Mouse (Mus musculus) midbrain, embryonic 12.5 days (tissue): ENCODE results near the gene Gm28635. TPM values are rescaled to one million over a fixed set of nuclear protein-coding genes. Genes with fewer than 3 reads are reported as not detected.

Source experiments
- ATAC-seq: fragments of 200-750 bp; cut with Nextera tagmentation; 2 replicates; pipeline ENCODE4 v1.8.0; 2017; ENCODE audit warnings: low read depth, moderate TSS enrichment, moderate library complexity; ENCODE audit not compliant: low FRiP score
- H3K27ac ChIP-seq: fragments of 300-500 bp; sonication (generic); replicated peaks from 2 replicates; pipeline ENCODE4 v1.5.1; 2016; ENCODE audit warnings: mild to moderate bottlenecking
- H3K27me3 ChIP-seq: fragments of 300-500 bp; sonication (generic); 2 replicates; pipeline ENCODE4 v1.6.1; 2016; ENCODE audit warnings: mild to moderate bottlenecking
- H3K36me3 ChIP-seq: fragments of 300-500 bp; sonication (generic); 2 replicates; pipeline ENCODE4 v1.6.1; 2016
- H3K4me1 ChIP-seq: fragments of 300-500 bp; sonication (generic); 2 replicates; pipeline ENCODE4 v1.6.1; 2016
- H3K4me2 ChIP-seq: fragments of 300-500 bp; sonication (generic); replicated peaks from 2 replicates; pipeline ENCODE4 v1.6.1; 2016; ENCODE audit warnings: mild to moderate bottlenecking, moderate library complexity
- H3K4me3 ChIP-seq: fragments of 300-500 bp; sonication (generic); 2 replicates; pipeline ENCODE4 v1.5.1; 2016; ENCODE audit warnings: mild to moderate bottlenecking
- H3K9ac ChIP-seq: fragments of 300-500 bp; sonication (generic); replicated peaks from 2 replicates; pipeline ENCODE4 v1.6.1; 2016; ENCODE audit warnings: mild to moderate bottlenecking, moderate library complexity
- H3K9me3 ChIP-seq: fragments of 300-500 bp; sonication (generic); 2 replicates; pipeline ENCODE4 v1.6.1; 2016; ENCODE audit warnings: mild to moderate bottlenecking
- WGBS: fragments of 180-500 bp; shearing (Covaris S2); methylation state at CpG from one replicate; pipeline ENCODE4 v1.1.7; 2016; 5-methylcytosine and 5-hydroxymethylcytosine counted together
- polyA plus RNA-seq: library from polyadenylated mRNA; unstranded; fragments of >200 nt; fragmentation: Nextera tagmentation; extraction: Ambion mirVana; gene quantifications from 2 replicates; pipeline ENCODE4 v1.2.1, GENCODE M21; 2016

Gene Gm28635
- polyA plus RNA-seq = not detected in 2 replicates

DNA sequence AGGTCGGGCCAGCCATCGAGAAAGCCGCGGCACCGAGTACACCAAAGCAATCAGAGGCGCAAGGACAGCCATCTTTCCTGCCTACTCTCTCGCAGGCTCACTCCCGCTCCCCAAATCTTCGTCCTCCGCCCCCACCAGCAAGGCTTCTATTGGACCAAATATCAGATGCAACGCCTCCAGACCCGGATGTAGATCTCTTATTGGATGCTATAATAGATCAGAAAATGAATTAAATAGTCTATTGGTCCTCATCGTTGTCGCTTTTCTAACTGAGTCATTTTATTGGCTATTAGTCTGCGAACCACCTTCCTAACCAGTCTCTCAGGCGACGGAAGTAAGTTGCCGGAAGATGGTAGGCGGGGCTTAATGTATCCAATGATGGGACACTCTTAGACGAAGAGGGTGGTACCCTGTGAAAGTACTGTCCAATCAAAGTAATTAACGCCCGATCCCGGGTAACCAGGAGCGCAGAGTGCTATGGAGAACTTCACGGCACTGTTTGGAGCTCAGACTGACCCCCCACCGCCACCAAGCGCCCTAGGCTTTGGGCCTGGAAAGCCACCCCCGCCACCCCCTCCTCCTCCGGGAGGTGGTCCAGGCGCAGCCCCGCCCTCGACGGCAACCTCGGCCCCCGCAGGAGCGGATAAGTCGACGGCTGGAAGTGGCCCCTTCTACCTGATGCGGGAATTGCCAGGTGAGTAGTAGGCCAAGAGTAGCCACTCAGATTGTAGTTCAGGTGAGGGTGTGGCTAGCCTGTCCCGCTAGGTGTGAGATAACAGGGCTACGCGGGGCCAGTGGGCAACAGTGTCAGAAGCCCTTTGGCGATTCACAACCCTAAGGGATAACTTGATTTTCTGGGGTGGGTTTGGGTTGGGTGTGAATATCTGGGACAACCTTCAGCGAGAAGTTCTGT is at the start of gene Gm28635, which contains the start of gene Med19:
TSS of gene Gm28635 (minus strand) at position 74 of the 913 bp plus-strand sequence.
TSS of gene Med19 (plus strand) at position 435 of the 913 bp plus-strand sequence.
- H3K4me3 ChIP-seq = peak within 1 kb of the TSS; percentile 98
- H3K27ac ChIP-seq = peak within 1 kb of the TSS; percentile 61
- ATAC-seq = peak; percentile 100
- H3K36me3 ChIP-seq = peaks cover 31% of the 10 kb centered on the region
- no peaks in the 10 kb centered on the region for H3K27me3 ChIP-seq
- H3K4me1 ChIP-seq = peaks cover 17% of the 10 kb centered on the region
- WGBS = under 1% methylated on average over 44 of the region's 44 CpGs
- peak within 1 kb of the TSS; percentile 87 for H3K4me2 ChIP-seq
- H3K9me3 ChIP-seq = no peaks in the 10 kb centered on the region
- peak within 1 kb of the TSS; percentile 86 for H3K9ac ChIP-seq

DNA sequence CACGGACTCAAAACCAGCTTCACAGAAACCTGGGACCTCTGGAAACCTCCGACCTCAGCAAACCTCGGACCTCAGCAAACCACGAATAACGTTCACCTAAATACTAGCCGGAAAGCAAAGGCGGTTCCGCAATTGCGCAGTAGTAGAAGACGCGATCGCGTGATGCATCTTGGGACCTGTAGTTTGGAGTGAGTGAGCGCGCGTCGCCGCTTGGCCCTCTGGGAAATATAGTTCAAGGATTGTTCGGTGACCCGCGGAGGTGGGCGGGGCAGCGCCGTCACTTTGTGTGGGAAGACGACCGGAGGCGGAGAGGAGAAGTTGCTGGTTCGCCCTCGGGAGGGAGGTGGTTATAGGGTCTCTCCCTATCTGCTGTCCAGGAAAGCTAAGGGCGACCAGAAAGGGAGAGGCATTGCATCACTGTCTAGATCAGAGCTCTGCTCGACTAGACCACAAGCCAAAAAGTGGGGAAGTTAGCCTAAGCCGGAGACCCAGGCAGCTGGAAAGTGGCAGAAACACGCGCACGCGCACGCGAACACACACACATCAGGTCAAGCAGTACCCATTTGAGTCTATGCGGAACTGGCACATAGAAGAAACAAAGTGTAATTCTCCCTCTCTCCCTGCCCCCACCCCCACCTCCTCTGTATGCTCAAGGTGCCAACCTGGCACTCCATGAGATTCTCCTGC is 49.5 kb upstream of the Gm28635 start, which contains the start of gene Clp1:
TSS of gene Clp1 (minus strand) at position 179 of the 687 bp plus-strand sequence.
- H3K36me3 ChIP-seq = peaks cover 17% of the 10 kb centered on the region

DNA sequence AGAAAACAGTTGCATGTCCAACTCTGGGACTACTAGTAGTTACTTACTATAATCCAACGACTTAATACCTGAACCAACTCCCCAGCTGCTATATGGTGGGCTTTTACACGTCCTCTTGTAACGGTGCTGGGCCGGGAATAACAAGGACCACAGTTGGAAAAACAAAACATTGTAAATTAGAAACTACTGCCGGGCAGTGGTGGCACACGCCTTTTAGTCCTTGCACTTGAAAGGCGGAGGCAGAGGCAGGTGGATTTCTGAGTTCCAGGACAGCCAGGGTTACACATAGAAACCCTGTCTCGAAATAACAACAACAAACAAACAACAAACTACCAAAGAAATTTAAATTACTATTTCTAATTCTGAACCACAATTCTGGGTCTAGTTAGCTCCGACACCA is 48.9 kb upstream of the Gm28635 start:
- peaks cover 20% of the 10 kb centered on the region for H3K36me3 ChIP-seq
- peak overlapping the region; percentile 94 for H3K4me2 ChIP-seq
- H3K9ac ChIP-seq = peak overlapping the region; percentile 76
- H3K27me3 ChIP-seq = no peaks in the 10 kb centered on the region
- 0 out of 2 replicates have a peak overlapping the region, but pooled peaks have one; percentile 83 for H3K27ac ChIP-seq
- 2% methylated on average over 9 of the region's 9 CpGs for WGBS
- H3K4me3 ChIP-seq = peak overlapping the region; percentile 66
- H3K4me1 ChIP-seq = peaks cover 17% of the 10 kb centered on the region
- H3K9me3 ChIP-seq = no peaks in the 10 kb centered on the region
- peak; percentile 13 for ATAC-seq

More for the DNA sequence above, 49.5 kb upstream of the Gm28635 start, which contains the start of gene Clp1:
- peak within 1 kb of the TSS; percentile 83 for H3K27ac ChIP-seq
- peak; percentile 96 for ATAC-seq
- H3K27me3 ChIP-seq = no peaks in the 10 kb centered on the region
- no peaks in the 10 kb centered on the region for H3K9me3 ChIP-seq
- peak within 1 kb of the TSS; percentile 66 for H3K4me3 ChIP-seq
- H3K4me2 ChIP-seq = peak within 1 kb of the TSS; percentile 94
- peak within 1 kb of the TSS; percentile 76 for H3K9ac ChIP-seq
- H3K4me1 ChIP-seq = peaks cover 17% of the 10 kb centered on the region
- under 1% methylated on average over 39 of the region's 39 CpGs for WGBS

DNA sequence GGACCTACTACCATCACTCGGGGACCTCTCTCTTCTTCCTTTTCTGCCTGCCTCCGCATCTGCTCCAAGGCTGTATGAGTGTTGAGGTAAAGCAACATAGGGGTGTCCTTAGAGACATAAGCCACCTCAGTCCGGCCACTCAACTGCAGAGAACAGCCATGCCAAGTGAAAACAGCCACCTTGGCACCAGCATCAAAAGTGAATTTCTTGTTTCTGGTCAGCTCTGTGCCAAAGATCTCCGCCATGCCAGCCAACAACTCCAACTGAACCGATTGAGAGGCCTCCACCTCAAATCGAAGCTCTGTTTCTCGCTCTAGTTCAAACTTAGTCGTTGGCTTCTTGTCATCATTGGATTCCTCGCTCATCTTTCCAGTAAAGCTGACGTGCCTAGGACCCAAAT is 47.9 kb upstream of the Gm28635 start:
- Histone ChIP-seq H3K4me1 (peaks cover 17% of the 10 kb centered on the region), H3K9ac (no peak overlapping the region; the same call in 1 of the 2 replicates), H3K27ac (no peak overlapping the region), H3K4me2 (peak overlapping the region; percentile 94), H3K9me3 (no peaks in the 10 kb centered on the region), H3K27me3 (no peaks in the 10 kb centered on the region), H3K36me3 (peaks cover 27% of the 10 kb centered on the region), H3K4me3 (peak overlapping the region; percentile 66)
- no peak for ATAC-seq
- 94% methylated on average over 10 of the region's 10 CpGs for WGBS

DNA sequence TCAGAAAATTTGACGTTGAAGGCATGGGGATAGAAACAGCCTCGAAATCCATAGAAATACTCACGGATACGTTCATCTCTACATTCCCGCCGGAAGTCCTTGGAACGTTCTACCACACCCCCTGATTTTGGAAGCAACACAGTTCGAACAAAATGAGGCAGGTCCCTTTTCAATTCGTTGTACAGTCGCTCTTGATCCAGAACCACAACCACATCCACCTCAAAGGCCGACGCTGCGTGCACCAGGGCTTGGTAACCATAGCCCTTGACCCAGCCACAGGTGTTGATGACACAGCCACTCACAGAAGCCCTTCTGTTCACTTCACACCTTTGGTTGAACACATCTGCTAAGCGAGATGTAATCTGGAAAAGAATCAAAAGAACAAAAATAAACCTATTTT is 46.0 kb upstream of the Gm28635 start:
- WGBS = 97% methylated on average over 14 of the region's 14 CpGs
- H3K9ac ChIP-seq = no peak overlapping the region

DNA sequence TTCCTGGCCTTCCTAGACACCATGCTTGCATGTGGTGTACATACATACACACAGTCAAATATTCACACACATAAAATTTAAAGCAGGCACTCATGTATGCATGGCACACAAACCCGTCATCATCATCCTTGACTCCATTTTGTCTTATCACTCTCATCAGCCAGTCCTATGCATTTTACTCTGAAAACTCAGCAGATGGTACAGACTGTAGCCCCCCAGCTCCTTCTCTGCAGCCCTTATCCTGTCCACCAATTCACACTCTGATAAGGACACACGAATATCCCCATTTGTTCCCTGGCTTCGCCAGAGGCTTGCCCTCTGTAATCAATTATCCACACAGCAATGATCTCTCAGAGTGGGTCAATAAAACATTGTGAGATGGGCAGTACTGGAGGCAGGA is 43.3 kb upstream of the Gm28635 start:
- Histone ChIP-seq H3K4me1 (peaks cover 13% of the 10 kb centered on the region), H3K9ac (no peak overlapping the region), H3K4me3 (no peak overlapping the region), H3K27ac (no peak overlapping the region), H3K4me2 (no peak overlapping the region), H3K27me3 (no peaks in the 10 kb centered on the region), H3K9me3 (no peaks in the 10 kb centered on the region), H3K36me3 (peaks cover 27% of the 10 kb centered on the region)
- 89% methylated on average over 3 of the region's 3 CpGs for WGBS
- ATAC-seq = no peak

More for the DNA sequence above, 46.0 kb upstream of the Gm28635 start:
- Histone ChIP-seq H3K27me3 (no peaks in the 10 kb centered on the region), H3K36me3 (peaks cover 27% of the 10 kb centered on the region), H3K27ac (no peak overlapping the region), H3K4me3 (no peak overlapping the region), H3K4me2 (no peak overlapping the region), H3K9me3 (no peaks in the 10 kb centered on the region), H3K4me1 (peaks cover 17% of the 10 kb centered on the region)
- no peak for ATAC-seq

DNA sequence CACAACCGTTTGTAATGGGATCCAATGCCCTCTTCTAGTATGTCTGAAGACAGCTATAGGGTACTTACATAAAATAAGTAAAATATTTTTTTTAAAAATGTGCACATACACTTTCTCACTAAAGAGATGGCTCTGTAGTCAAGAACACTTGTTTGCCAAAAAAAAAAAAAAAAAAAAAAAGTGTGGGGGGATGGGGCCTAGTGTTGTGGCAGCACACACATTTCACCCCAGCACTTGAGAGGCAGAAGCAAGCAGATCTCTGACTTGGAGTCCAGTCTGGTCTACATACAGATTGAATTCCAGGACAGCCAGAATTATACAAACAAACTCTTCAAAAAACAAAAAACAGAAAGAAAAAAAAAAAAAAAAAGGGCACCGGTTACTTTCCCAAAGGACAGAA is 42.9 kb upstream of the Gm28635 start:
- Histone ChIP-seq H3K9me3 (no peaks in the 10 kb centered on the region), H3K4me3 (no peak overlapping the region), H3K36me3 (peaks cover 27% of the 10 kb centered on the region), H3K4me2 (no peak overlapping the region), H3K4me1 (peaks cover 8% of the 10 kb centered on the region; the same call in 1 of the 2 replicates), H3K27me3 (no peaks in the 10 kb centered on the region), H3K9ac (no peak overlapping the region), H3K27ac (no peak overlapping the region)
- ATAC-seq = no peak
- 88% methylated on average over 2 of the region's 2 CpGs for WGBS

DNA sequence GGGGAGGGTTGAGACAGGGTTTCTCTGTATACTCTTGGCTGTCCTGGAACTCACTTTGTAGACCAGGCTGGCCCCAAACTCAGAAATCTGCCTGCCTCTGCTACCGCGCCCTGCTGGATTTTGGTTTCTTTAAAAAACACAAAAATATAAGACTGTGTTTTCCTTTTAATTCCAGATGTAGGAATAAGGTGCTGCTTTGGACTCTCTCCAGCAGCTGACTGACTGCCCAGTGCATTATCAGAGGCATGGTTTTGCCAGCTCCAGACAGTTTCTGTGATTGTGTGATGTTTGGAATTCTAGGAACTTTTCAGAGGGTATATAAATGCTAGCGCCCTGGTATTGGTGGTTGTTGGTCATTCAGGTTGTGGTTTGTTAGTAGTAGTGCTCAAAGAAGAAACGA is 39.5 kb upstream of the Gm28635 start:
- 96% methylated on average over 4 of the region's 4 CpGs for WGBS

DNA sequence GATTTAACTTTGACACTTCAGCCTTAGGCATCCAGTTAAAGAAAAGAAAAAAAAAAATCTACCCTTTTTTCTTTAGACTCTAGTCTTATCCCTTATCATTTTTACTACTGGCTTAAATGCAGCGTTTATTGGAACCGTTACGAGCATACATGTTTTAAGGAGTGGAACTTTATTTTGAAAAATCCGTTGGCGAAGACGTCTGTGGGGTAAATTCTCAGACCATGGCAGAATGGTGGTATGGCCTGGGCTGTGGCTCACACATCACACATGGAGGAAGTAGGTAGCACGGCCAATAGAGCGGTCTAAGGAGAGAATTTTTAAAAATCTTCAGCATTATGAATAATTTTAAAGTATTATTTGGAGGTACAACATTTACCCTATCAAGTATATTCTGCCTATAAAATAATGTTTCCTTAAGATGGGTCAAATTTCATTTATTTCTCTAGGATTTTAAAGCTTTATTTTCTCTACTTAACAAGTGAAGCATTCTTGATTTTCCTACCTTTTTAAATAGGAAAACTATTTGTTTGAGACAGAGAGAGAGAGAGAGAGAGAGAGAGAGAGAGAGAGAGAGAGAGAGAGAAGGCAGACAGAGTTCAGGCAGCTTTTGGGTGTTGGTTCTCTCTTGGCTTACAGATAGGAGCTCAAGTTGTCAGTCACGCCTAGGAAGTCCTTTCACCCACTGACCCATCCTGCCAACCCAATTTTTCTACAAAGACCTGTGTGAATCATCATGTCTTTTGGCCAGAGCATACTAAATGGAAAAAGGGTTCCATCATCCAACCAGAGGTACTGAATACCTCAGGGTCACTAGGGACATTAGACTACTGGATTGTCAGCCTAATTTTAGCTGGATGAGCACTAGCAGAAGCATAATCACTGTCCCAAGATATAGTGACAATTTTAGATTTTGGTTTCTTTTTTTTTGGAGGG is 38.8 kb upstream of the Gm28635 start:
- H3K36me3 ChIP-seq = peaks cover 7% of the 10 kb centered on the region
- WGBS = 39% methylated on average over 9 of the region's 9 CpGs
- peak overlapping the region; percentile 97; the same call in 1 of the 2 replicates for H3K27ac ChIP-seq
- H3K4me2 ChIP-seq = peak overlapping the region; percentile 81
- H3K9me3 ChIP-seq = no peaks in the 10 kb centered on the region
- H3K4me3 ChIP-seq = peak overlapping the region; percentile 96
- H3K27me3 ChIP-seq = no peaks in the 10 kb centered on the region
- peak overlapping the region; percentile 71 for H3K9ac ChIP-seq
- H3K4me1 ChIP-seq = peaks cover 16% of the 10 kb centered on the region
- no peak for ATAC-seq

More for the DNA sequence above, 39.5 kb upstream of the Gm28635 start:
- Histone ChIP-seq H3K36me3 (peaks cover 11% of the 10 kb centered on the region), H3K9ac (no peak overlapping the region), H3K4me1 (peaks cover 16% of the 10 kb centered on the region), H3K9me3 (no peaks in the 10 kb centered on the region), H3K4me2 (no peak overlapping the region), H3K27me3 (no peaks in the 10 kb centered on the region), H3K4me3 (no peak overlapping the region), H3K27ac (no peak overlapping the region)
- no peak for ATAC-seq

DNA sequence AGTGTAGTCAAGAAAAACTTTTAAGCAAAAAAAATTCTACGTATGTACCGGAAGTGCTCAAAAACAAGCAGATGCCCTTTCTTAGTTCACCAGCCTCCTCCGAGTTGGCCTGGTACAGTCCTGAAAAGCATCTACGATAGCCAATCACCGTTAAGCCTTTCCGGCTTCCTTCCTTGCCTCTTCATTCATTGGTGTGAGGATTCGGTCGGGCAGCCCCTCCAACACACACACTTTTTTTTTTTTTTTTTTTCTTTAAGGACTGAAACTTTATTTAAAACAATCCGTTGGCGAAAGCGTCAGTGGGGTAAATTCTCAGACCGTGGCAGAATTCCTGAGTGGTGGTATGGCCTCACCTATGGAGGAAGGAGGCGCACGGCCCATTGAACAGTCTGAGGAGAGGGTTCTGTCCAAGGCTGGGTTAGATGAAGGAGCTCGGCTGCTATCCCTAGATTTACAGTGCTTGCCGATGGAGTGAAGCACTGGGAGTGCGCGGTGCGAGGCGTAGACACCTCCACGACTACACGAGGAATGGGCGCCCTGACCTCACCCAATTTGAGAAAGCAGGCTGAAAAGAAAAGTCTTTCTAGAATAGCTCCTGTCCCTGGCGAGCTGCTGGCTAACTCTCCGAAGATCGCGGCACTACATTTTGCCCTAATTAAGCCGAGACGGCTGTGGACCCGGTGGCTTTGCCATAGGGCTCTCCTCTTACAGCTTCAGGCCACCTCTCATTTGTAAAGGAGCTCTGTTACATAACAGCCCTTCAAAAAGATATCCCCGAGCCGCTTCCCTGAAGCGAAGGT is 37.9 kb upstream of the Gm28635 start:
- peak; percentile 94 for ATAC-seq
- WGBS = under 1% methylated on average over 33 of the region's 33 CpGs
- H3K27ac ChIP-seq = peak overlapping the region; percentile 97

More for the DNA sequence above, 37.9 kb upstream of the Gm28635 start:
- Histone ChIP-seq H3K4me1 (peaks cover 16% of the 10 kb centered on the region), H3K27me3 (no peaks in the 10 kb centered on the region), H3K4me2 (peak overlapping the region; percentile 81), H3K9ac (peak overlapping the region; percentile 94), H3K9me3 (no peaks in the 10 kb centered on the region), H3K4me3 (peak overlapping the region; percentile 96), H3K36me3 (peaks cover 4% of the 10 kb centered on the region; the same call in 1 of the 2 replicates)
